Comparison of ENCODE assay signal across 8 mouse cellular contexts in genomic region chr16:5431111-5431510, GRCm38 (mm10).
DNase-seq lines count a peak whose midpoint lies in the region.

No protein-coding gene starts in this region.

- DNase-seq in brain, adult 2 months (ENCODE audit: low read depth, low spot score), result peak; percentile 95
- peak; percentile 79 to 89 for DNase-seq in cerebellum, adult 18-20 months
- peak; percentile 75 for DNase-seq in heart, adult 8-10 months (ENCODE audit: low spot score)
- DNase-seq in layer of hippocampus, postnatal 25 days (ENCODE audit: extremely low spot score in 1 of 2, low spot score in 1 of 2), result peak; percentile 36 to 37
- DNase-seq in adipocyte (ENCODE audit: low spot score), result no peak
- no peak for DNase-seq in adrenal gland, postnatal 10 days
- DNase-seq in spleen, adult 18-20 months, result no peak
- no peak for DNase-seq in testis, postnatal 14 days (ENCODE audit: low spot score)

Comparison
In these comparisons a context has a peak if more than half of its experiments do, and no peak if none do; other contexts are left out.
1. DNase-seq: peak in brain, adult 2 months (single experiment), cerebellum, adult 18-20 months (2 of 2), heart, adult 8-10 months (single experiment) and layer of hippocampus, postnatal 25 days (2 of 2); none in adipocyte (single experiment), adrenal gland, postnatal 10 days (single experiment), spleen, adult 18-20 months (0 of 2) and testis, postnatal 14 days (single experiment).